Mouse (Mus musculus) C2C12 (cell line): ENCODE results near the gene Ptrhd1.

ENCODE experiments used
- CTCF ChIP-seq: IDR thresholded peaks from one replicate; pipeline ENCODE4 v1.5.1; 2011; ENCODE audit not compliant: control insufficient read depth, insufficient read depth, insufficient read length
- MAX ChIP-seq: IDR thresholded peaks from one replicate; pipeline ENCODE4 v1.6.1; 2011; ENCODE audit warnings: mild to moderate bottlenecking, control low read depth
- USF1 ChIP-seq: IDR thresholded peaks from one replicate; pipeline ENCODE4 v1.6.1; 2011; ENCODE audit warnings: low read depth, mild to moderate bottlenecking, control low read depth, moderate library complexity

GRCm38 (mm10) chr12:4233572-4234508, at the start of gene Ptrhd1, which contains the start of gene Cenpo:
- no peak for TF ChIP-seq CTCF
- no peak for TF ChIP-seq USF1
- TF ChIP-seq MAX = peak; percentile 84
